Mouse (Mus musculus) cerebellum, adult (tissue): ENCODE results near the gene Gna11.

Experiments
- ATAC-seq: cut with Nextera tagmentation; 2 replicates; pipeline ENCODE4 v1.9.2; 2017; ENCODE audit warnings: mild to moderate bottlenecking, moderate library complexity, mixed read lengths; ENCODE audit not compliant: insufficient number of reproducible peaks, low FRiP score, low TSS enrichment

The Gna11 gene

DNA sequence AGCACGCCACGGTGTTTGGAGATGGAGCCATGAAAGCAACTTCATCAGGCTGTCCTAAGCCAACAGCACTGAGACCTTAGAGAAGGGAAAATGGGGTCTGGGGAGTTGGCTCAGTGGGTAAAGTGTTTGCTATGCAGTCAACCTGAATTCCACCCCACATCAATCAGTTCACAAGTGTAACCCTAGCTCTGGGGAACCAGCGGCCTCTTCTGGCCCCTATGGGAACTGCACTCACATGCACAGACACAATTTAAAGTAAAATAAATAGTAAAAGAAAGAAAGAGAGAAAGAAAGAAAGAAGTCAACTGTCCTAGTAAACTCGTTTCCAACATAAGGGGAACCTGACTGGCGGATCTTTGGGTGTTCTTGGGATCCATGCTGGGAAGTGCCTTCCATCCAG lies 31.2 kb downstream of the Gna11 start:
- ATAC-seq: no peak

DNA sequence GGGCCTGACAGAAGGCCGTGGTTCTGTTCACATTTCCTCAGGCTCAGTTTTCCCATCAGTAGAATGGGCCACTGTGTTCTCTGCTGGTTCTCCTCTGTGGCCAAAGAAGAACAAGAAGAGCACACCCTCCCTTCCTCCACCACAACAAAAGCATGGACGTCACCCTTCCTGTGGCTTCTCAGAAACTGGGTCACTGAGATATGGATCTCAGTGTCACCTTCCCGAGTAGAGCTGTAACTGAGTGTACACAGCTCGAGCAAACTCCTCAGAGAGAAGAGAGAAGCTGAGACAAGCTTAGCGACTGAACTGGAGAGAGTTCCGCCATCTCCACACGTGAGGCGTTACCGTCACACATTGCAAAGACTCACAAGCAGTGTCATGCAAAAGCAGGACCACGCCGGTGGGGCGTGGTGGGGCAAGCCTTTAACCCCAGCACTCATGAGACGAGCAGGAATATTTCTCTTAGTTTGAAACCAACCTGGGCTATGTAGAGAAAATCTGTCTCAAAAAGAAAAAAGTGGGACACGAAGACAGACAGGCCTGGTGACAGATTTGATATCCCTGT lies 34.7 kb downstream of the Gna11 start:
- no peak for ATAC-seq

DNA sequence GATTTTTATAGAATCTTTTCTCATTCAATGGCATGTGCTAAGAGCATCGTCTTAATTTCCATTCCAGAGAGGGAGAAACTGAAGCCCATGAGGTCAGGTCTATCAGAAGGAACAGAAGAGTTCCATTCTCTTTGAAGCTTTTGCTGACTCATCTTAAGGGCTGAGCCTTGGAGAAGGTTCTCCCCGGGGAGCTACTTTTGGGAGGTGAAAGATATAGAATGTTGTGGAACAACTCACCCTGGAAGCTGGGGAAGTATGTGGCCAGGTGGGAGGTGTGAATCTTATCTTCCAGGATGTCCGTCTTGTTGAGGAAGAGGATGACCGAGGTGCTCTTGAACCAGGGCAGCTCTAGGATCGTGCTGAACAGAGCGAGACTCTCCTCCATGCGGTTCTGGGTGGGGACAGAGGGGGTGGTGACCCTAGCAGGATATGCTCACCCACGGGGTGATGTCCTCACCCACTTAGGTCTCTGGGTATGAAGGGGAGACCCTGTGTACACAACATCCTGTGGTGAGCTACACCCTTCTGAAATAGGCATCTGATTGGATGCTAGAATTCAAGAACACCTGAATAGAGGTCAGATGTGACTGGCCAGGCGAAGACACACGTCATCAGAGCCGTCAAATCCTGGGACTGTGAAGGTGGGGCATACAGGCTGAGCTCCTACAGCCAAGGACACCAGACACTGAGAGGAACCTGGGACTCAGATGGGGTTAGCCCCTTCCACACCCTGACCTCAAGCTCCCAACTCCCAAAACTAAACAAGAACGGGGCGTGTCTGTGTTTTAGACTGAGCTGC lies 37.1 kb downstream of the Gna11 start:
- ATAC-seq: no peak

DNA sequence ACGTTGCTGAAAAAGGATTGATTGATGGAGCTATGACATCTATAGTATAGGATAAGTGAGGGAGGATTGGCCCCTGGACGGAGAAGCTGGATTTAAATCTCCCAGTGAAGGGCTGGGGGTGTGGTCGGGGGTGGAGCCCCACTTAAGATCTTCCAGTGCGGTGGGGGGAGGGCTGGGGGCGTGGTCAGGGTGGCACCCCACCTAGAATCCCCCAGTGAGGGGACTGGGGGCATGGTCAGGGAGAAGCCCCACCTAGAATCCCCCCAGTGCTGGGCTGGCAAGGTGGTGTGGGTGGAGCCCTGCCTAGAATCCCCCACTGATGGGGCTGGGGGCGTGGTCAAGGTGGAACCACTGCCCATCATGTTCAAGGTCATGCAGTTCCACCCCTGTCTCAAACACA lies 37.9 kb downstream of the Gna11 start:
- ATAC-seq: no peak

DNA sequence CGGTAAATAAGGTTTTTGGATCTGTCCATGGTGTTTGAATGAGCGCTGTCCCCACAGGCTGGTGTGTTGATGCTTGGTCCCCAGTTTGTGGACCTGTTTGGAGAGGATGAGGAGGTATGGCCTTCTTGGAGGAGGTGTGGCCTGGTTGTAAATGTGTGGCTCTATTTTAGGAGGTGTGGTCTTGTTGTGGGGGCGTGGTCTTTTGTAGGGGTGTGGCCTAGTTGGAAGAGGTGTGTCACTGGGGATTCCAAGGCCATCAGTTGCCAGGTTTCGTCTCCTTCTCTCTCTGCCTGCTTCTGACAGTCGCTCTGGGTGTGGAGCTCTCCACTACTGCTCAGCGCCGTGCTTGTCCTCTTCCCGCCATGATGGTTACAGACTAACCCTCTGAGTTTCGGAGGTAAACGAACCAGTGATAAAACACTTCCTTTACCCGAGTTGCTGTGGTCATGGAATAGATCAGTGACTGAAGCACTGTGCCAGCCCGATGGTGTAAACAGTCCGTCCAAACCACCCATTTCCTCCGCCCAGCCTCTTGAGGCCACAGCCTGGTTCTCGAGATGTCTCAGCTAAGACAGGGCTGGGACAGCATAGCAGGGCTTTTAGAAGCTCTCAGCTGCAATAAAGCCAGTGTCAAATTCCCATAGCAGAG lies 39.9 kb downstream of the Gna11 start:
- ATAC-seq: no peak

DNA sequence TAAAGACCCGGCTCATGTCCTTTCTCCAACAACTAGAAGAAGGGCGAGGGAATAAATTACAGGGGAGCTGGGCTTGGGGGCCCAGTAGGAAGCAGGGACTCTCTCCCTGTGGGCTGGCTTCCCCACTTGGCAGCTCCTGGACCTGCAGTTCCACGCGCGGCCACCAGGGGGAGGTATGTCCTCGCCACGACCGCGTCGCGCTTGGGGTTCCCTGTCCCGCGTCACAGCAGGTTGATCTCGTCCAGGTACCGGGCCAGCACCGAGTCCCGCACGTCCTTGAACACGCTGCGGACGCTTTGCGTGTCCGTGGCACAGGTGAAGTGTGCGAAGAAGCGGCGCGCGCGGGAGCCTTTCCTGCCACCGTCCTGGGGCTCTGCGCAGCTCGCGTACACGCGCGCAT lies 42.3 kb downstream of the Gna11 start:
- ATAC-seq: peak; percentile 23; the same call in 1 of the 2 replicates

DNA sequence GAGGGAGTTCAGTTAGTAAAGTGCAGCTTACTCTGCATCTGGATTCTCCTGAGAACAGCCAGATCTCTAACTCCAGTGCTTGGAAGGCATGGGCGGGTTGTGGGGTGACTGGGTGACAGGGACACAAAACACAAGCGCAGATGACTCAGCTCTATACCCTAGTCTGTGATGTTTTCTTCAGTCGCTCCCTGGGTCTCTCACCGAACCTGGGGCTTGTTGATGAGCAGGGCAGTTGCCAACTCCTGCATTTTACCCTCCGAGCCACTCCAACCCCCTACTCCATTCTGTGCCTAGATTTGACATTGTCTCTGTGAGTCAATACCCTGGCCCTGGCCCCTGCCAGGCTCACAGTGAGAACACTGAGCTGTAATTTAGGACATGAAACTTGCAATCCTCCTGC lies 43.1 kb downstream of the Gna11 start:
- ATAC-seq: no peak

DNA sequence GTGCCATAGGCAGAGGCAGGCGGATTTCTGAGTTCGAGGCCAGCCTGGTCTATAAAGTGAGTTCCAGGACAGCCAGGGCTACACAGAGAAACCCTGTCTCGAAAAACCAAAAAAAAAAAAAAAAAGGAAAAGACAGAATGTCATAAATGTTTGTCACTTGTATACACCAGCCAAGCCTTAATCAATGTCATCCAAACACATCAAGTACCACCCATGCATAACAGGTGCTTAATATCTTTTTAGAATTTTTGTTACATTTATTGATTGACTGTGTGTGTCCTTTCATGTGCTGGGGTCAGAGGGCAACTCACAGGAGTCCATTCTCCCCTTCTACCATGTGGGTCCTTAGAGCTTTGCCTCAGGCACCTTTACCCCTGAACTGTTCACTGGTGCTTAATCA lies 45.0 kb downstream of the Gna11 start, which contains the start of gene S1pr4:
S1pr4 (minus strand) TSS at position 101 of the 400 bp plus-strand sequence.
- ATAC-seq: no peak

DNA sequence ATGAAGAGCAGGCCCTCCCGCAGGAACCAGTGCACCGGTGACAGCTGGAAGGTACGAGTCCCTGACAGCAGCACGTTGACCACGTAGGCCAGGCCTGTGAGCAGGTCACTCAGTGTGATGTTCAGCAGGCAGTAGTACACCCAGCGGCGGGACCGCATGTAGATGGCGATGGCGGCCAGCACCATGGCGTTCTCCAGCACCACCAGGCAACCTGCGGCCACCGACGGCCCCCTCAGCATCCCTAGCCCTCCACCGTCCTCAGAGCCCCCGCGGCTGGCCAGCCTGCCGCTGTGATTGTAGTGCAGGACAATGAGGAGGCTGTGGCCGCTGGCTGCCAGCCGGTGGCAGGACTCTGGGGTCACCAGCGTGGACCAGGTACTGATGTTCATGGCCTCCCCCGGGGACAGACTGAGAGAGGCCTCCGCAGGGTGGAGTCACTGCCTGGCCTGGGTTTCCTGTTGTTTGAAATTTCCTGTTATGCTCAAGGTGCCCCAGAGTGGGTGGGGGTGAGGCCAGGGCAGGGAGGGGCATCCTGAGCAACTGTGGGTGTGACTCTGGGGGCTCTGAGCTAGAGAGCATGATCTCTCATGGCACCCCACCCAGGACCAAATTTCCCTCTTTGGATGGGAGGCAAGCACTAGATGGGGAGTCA lies 45.6 kb downstream of the Gna11 start:
- no peak for ATAC-seq

DNA sequence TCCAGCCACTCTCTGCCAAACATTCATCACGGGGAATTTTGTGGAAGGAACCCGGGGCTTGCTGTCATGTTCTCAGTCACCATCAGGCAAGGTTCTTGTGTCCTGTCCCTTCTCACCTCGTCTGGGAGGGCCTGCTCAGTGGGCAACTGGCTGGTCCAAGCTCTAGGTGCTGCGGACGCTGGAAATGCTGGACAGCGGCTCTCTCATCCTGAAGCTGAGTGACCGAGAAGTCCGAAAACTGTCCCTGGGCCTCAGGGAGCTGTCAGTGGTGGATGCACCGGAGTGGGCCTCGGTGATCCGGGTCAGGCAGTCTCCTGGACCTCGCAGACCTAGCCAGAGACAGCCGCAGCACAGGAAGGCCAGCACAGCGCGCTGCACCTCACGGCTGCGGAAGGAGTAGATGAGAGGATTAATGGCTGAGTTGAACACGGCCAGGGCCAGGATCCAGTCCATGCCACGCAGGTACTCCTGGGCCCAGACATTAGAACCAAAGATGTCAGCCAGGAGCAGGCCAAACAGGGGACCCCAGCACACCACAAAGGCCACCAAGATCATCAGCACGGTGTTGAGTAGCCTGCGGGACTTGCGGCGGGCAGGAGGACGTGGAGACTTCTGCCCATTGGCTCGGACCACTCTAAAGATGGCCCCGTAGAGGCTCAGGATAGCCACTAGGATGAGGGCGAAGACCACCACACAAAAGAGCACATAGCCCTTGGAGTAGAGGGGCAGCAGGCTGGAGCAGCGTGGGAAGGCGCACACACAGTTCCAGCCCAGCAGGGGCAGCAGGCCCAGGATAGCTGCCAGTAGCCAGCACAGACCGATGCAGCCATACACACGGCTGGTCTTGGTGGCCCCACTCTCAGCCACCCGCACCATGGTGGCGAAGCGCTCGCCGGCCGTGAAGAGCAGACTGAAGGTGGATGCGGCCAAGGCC lies 46.4 kb downstream of the Gna11 start:
- ATAC-seq: no peak

DNA sequence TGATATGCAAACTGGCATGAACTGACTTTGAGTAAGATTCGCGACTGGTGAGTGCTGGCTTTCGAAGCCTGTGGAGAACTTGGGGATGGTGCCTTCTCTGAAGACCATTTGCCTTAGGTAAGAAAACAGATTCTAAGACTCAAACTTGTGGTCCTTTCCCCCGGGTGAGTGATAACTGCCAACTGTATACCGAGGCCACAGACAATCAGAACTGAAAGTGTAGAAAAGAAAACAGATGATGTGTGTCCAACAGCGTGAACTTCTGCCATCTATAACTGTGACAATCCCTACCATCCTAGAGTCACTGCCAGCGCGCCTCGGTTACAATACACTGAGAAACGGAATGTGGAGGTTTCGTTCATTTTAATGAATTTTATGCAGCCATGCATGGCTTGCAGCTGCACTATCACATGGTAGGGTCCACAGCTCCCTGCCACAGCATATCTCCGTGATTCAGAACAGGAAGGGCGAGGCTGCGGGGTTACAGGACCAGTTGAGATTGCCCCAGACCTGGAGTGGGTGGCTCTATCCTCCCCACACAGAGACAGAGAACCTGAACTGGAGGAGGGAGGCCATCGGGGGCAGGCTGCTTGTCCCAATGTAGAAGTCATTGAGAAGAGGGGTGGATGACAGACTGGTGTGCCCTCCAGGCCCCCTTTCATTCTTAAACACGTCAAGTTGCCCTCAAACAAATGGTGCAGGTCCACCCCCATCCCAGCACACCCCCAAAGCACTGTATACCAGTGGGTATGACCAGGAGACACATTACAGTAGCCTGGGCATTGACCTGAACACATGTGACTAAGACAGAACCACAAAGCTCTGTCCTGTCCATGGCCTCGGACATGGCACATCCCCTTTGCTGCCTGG lies 47.4 kb downstream of the Gna11 start:
- ATAC-seq: no peak

DNA sequence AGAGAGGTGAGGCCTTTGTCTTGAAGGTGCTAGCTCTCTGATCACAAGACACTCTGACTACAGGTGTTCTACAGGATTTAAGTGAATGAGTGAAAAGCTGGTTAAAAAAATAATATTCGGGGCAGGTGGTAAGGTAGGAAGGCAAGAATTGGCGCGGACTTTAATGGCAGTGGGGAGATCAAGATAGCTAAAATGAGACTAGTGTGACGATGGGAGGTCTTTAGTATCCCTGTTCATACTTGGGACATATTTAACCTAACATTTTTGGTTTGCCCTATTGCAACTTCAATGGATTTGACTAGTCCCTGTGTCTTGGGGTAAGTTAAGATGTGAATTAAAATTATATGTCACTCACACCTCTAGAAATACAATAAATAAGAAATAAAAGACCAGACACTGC lies 48.0 kb downstream of the Gna11 start:
- no peak for ATAC-seq

DNA sequence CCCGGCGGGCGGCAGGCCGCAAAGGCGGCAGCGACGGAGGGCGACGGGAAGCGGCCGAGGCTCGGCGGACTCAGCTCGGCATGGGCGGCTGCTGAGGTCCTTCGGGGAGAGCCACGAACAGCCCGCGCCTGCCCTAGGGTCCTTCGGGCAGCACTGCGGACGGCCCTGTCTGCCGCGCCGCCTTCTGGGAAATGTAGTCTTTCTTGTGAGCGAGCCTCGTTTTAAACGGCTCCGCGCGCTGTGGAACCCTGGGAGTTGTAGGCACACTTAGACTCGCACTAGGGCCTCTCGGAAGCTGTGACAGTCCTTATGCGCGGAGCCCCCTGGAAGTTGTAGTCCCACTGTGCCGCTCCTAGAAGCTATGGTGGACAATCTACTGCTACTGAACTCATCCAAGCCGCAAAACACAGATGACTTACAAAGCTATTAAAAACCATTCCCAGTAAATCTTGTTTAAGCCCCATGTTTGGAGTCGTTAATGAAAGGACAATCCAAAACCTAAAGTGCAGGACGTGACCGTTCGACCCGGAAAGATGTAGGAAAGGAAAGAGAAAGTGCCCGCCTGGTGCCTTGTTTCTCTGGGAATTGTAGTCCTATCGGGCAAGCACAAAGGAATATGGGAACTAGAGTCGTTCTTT lies 48.6 kb downstream of the Gna11 start, which contains the start of gene Ncln:
Ncln (minus strand) TSS at position 129 of the 638 bp plus-strand sequence.
- ATAC-seq: peak; percentile 90

DNA sequence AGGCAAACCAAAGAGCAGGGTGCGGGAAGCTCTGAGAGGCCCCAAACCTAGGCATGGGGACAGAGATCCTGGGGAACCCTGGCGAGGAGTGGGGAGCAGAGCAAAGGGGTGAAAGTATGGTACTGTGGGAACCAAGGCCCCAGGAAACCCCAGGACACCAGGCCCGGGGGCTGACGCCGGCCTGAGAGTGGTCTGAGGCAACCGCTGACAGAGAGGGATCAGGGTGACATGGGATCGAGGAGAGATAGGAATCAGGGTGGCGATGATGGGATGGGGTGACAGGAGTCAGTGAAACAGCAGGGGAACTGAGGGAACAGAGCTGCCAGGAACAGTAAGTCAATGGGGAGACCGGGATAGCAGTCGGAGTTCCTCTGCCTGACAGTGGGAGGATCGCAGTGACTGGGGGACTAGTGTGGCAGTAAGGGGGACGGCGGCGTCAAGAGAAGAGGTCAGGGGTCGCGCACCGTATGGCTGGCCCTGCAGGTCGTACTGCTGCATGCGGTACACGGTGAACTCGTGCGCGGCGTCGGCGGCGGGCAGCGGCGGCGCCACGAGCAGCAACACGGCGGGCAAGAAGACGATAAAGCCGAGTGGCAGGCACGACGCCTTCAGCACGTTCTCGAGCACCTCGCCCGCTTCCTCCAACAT lies 49.2 kb downstream of the Gna11 start:
- ATAC-seq: 0 out of 2 replicates have a peak, but pooled peaks have one; percentile 3

DNA sequence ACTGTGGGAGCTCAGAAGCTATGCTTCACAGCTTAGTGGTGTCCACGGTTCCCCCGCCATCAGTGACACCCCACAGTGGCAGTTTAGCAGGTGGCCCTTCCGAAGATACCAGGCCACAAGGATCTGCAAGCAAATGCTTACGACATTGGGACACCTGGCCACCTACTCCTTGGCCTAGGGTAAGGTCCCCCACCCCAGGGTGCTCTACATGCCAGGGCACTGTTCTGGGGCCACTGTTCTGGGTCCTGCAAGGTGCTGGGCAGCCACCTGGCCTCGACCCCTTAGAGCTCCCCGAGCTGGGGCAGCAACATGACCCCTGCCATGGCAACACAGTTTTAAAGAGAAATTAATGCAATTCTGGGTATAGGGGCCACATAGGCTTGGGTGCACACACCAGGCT lies 49.8 kb downstream of the Gna11 start:
- no peak for ATAC-seq

DNA sequence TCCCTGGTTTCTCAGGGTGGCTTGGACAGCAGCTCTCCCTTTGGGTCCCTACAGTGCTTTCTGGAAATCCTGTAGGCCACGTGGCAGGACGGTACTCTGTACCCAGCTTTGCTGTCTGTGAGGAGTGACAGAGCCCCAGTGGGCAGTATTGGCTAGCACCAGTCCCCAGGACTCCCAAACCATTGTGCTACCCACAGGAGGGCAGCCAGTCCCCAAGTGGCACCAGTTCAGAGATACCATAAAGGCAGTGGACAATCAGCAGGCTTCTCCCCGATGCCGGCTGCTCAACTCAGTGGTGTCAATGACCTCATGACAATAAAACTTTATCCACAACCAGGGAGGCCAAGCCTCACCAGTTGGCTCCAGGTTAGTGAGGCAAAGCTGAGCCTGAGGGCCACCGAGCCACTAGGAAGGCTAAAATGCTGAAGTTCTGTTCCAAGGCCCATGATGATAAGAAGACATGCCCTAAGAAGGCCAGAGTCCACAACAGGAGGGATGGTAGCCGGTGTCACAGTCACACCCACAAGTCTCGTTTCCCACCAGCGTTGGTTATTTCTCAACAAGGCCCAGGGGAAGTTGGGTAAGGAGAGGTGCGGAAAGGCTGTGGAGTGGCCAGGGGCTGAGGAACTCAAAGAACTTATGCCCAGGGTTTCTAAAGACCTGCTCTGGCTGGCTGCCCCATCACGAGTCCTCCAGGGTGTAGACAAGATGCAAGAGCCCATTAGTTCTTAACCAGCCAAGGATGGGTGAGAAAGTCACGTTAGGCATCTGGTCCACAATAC lies 50.5 kb downstream of the Gna11 start:
- ATAC-seq: no peak

DNA sequence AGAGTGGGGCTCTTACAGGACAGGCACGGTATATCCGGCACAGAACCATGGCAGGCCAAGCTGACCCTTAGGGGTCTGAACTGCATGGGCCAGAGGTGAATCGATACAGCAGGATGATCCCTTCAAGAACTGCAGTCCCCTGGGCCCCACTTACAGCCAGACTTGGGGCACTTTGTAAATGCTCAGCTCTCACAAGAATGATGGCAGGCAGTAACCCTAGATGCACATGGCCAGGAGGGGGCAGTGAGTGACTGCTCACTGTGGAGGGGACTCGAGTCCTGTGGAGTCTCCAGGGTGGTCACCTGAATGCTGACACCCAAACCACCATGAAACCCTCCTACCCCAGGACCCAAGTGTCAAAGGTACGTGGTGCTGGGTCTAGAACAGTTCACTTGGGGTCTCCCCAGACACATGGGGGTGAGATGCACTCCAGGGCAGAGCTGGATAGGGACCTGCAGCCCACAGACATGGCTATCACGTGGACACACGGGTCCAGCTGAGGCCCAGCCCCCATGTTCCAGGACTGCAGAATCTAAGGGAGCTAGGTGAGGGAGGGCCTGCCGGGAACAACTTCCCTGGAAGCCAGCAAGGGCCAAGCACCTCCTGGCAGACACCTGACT lies 51.3 kb downstream of the Gna11 start:
- no peak for ATAC-seq
